ENCODE assay signal across 17 mouse cellular contexts in the genomic region with DNA sequence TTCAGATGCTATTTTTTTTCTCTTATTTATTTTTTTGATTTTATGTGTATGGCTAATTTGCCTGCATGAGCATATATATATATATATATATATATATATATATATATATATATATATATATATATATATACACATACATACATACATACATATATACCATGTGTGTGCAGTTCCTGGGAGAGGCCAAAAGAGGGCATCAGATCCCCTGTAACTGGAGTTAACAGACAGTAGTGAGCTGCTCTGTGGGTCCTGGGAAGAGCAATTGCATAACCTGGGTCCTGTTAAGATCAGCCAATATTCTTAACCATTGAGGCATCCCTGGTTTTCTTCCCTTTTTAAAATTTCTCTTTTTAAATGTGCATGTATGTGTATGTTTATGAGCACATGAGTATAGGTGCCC.
"Had no signal": no experiment of that assay in that cellular context is flagged by ENCODE, and none has a peak within 500 bp of the region (broad histone marks: within the 10 kb centered on the region; RNA-seq: fewer than 3 reads in every experiment).

No protein-coding gene starts in this region.

- H3K27ac ChIP-seq: left cerebral cortex, adult 2 months; liver, embryonic 14.5 days; lung, embryonic 15.5 days; neural tube, embryonic 13.5 days had no signal

- H3K4me3 ChIP-seq: left cerebral cortex, adult 2 months; lung, embryonic 15.5 days; myocyte; neural tube, embryonic 13.5 days had no signal

- DNase-seq: kidney, adult 11 months; kidney, adult 8-10 months; kidney, postnatal 14 days; kidney, postnatal 4 days; layer of hippocampus, adult 9-11 months; layer of hippocampus, postnatal 36 days; lung, adult 18-20 months; lung, postnatal 10 days; lung, postnatal 36 days; midbrain, embryonic 14.5 days; retina, postnatal 1 day; thymus, postnatal 25 days had no signal
